Mouse (Mus musculus) adrenal gland, adult (tissue): ENCODE measurements around the gene H2-K1.
"Not testable (repeated sequence)": the region's sequence is repeated elsewhere in the genome, so short reads cannot be mapped to it uniquely, and the experiment has no call there.

ENCODE experiments used
- DNase-seq, 2 experiments: peaks; one replicate each; pipeline ENCODE4 v3.0.0; 2022 to 2023; ENCODE audit warnings: low spot score in 1 of 2; ENCODE audit not compliant: inconsistent age in 2 of 2

H2-K1 gene

GRCm38 (mm10) chr17:34027656-34028223 lies 27.6 kb upstream of the H2-K1 start, which contains the start of gene H2-Ke6:
H2-Ke6 (minus strand) TSS chr17:34028060.
- DNase-seq: peak; percentile 96 to 98

DNA sequence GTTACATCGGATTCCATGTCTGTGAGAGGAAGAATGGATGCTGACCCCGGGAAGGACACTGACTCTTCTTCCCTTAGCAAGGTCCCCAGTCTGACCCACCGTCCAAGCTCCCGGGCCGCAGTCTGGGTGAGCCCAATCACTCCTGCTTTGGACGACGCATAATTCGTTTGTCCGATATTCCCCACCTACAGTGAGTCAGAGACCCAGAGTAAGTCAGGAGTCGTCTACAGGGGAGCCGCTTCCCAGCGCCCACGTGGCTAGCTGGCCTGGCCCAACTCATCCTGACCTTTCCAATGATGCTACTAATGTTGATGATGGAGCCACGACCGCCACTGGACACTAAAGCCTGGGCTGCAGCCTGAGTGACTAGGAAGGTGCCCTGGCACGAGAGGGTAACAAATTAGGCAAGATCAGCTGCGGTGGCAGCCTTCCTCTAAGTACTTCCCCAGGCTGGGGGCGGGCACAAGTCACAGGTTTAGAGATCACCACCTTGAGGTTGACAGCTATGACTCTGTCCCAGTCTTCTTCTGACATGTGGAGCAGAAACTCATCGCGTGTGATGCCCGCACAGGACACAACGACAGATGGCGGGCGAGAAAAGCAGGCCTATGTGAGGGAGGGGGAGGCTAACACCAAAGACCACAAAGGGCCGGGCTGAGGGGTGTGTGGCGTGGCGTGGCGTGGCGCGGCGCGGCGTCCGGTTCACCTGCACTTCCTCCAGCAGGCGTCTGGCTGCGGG lies 26.9 kb upstream of the H2-K1 start:
- peak; percentile 81 to 89 for DNase-seq

DNA sequence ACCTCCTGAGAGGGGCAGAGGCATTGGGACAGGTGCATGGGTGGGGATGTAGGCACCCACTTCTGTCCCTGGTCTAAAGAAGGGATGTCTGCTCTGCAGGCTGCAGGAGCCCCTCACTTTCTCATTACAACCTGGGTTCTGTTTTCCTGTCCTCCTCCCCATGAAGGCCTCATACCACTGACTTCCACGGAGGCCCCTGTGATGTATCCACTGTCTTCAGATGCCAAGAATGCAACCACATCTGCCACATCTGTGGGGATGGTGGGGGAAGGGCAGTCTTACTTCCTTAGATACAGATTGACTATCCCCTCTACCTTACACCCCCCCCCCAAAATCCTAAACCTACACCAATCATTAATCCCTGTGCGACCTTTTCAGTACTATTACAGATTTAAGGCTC lies 26.1 kb upstream of the H2-K1 start:
- DNase-seq: peak in 1 of 2 experiments; percentile 37

GRCm38 (mm10) chr17:34025756-34026151 lies 25.6 kb upstream of the H2-K1 start:
- DNase-seq: peak in 1 of 2 experiments; percentile 59

- no peak for DNase-seq
Observed at GRCm38 (mm10) chr17:34024861-34025755, 25.0 kb upstream of the H2-K1 start.

DNA sequence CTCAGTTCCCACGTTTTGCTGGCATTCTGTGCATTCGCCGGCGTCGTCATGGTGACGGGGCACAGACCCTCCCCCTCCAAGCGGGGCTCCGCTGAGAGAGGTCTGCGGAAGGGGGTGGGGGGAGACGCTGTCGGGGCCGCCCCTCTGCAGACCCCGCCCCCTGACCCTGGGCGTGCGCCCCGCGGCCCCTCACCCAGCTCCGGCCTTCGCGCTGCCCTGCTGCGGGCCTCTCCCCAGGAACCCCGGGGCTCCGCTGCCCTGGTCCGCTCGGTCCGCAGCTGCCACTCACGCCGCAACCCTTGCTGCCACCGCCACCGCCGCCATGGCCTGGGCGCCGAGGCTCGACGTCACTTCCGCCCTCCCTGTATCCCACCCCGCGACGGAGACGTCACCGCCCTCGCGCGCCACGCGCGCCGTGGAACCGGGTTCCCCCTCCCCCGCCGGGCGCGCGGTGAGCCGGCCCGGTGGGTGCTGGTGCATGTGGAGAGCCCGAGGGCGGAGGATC lies 24.2 kb upstream of the H2-K1 start, which contains the start of gene Ring1:
Gene Ring1, minus strand, starts transcription at position 364 of the 505 bp plus-strand sequence.
- peak; percentile 91 to 97 for DNase-seq

- peak in 1 of 2 experiments; percentile 48 for DNase-seq
Observed at GRCm38 (mm10) chr17:34023678-34024077, 23.5 kb upstream of the H2-K1 start.

DNA sequence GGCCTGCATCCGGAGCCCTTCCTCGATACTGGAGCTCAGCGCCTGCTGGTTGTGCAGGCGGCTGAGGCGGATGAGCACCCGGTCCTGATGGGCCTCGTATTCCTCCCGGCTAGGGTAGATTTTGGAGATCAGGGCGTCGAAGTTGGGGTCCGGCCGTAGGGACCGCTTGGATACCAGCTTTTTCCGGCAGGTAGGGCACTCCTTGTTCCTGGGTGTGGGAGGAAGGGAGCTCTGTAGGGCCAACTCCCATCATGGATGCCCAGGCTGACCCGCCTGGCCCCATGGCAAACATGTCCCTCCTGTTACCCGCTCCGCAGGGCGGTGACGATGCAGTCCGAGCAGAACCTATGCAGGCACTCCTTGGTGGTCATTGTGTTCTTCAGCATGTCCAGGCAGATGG lies 22.8 kb upstream of the H2-K1 start:
- DNase-seq: peak; percentile 28 to 40

DNA sequence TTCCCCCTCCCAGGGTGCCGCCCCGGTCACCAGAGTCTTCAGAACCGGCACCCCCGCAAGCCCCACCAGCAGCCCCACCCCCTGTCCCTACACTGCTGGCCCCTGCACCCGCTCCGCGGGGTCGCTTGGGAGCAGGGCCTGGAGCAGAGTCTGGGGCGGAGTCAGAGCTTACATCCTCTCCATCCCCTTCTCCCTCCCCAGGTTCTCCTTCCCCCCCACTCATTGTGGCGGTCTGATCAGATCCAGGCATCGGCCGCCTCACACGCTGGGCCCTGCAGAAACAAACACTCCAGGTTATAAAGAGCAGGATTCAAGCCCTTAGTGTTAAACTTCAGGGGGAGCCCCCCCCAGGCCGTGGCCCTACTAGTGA lies 22.3 kb upstream of the H2-K1 start:
- peak in 1 of 2 experiments; percentile 27 for DNase-seq

DNA sequence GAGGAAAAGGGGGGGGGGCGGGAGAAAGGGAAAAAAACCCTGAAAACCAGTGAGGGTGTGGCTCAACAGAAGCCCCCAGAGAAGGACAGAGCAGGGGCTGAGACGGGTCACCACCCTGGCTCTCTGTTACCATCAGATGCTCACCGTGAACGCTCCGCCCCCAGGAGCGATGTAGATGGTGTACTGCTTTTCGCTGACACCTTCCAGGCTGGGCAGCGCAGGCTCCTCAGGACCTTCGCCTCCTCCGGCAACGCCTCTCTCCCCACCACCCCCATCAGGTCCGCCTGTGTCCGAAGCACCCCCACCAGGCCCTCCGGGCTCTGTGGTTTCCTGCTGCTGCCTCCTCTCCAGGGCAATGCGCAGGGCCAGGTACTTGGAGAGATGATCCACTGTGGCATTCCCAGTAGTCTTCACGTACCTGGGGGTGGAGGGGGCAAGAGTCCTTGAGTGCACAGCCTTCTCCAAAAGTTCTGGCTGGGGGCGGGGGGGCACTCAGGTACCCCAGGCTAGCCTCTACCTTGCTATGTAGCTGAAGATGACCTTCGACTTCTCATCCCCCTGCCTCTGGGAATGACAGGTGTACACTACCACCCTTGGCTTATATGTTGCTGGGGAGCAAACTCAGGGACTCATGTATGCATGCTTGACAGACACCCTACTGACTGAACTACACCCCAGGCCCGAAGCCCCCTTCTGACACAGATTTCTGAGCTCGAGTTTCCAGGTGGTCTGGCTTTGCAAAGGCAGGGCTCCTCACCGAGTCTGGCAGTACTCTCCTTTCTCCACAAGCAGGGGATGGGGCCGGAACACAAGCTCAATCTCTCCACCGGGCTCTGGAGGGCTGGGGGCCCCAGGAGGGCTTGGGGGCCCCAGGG lies 21.6 kb upstream of the H2-K1 start:
- DNase-seq: peak; percentile 27 to 31

DNA sequence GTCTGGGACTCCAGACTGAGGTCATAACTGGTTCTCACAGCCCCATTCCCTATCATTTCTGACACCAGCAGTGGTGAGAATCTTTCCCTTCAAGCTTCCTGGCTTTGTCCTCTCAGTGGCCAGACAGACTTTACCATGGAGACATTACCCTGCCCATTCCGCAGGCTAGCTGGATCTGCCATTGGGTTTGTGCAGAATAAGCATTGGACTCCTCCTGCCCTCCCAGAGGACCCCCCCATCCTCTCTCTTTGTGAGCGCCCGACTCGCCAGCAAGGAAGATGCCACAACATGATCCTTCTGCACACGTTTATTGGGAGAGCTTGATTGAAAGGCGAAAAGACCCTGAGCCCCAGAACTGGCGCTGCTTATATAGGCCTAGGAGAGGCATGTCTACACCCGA lies 13.3 kb upstream of the H2-K1 start:
- no peak for DNase-seq

- no peak for DNase-seq
Observed at GRCm38 (mm10) chr17:34010156-34010555, 10.0 kb upstream of the H2-K1 start.

- DNase-seq: no peak
Observed at GRCm38 (mm10) chr17:34006570-34006969, 6.4 kb upstream of the H2-K1 start.

- DNase-seq: peak; percentile 27 to 76
Observed at GRCm38 (mm10) chr17:34003426-34003825, 3.3 kb upstream of the H2-K1 start.

DNA sequence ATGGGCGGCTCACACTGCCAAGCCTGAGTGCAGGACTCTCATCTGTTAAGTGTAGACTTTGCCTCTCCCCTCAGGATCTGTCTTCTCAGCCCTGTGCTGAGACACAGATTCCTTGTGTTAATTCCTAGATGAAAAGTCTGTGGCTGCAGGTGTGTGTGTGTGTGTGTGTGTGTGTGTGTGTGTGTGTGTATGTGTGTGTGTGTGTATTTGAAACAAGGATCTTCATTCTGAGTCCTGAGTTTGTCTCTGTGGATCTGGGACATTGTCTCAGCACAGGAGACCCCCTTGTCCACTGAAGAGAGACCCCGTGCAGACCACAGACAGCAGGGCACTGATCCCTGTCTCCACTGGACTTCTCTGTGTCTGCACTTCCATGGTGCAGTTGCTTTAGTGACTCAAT lies 649 bp upstream of the H2-K1 start:
- not testable (repeated sequence) for DNase-seq

GRCm38 (mm10) chr17:33999341-34000149 lies 602 bp downstream of the H2-K1 start:
- DNase-seq: peak; percentile 45 to 75

GRCm38 (mm10) chr17:33998697-33999096 lies 1.4 kb downstream of the H2-K1 start:
- DNase-seq: not testable (repeated sequence)

DNA sequence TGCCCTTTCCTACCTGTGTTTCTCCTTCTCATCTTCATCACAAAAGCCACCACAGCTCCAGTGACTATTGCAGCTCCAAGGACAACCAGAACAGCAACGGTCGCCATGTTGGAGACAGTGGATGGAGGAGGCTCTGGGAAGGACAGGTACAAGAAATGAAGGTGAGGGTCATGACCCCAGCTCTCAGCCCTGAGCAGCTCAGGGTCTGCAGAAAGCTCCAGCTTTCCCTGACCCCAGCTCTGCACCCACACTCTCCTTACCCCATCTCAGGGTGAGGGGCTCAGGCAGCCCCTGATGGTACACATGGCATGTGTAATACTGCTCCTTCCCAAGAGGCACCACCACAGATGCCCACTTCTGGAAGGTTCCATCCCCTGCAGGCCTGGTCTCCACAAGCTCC lies 3.1 kb downstream of the H2-K1 start:
- DNase-seq: not testable (repeated sequence)

DNA sequence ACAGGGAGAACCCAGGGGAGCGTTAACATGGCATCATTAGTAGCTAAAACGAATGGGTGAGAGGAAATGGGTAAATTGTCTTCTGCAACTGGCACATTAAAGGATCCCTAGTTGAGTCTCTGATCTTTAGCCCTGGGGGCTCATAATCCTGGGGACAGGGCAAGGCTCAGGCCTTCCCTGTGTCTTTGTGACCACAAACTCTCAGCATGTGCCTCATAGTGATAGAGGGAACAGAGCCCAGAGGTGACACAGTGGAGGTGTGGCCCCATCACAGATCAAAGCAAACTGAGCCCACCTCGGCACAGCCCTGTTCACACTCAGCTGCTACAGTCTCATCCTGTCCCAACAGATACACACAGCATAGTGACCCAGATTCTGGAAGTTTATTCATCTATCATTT lies 4.5 kb downstream of the H2-K1 start:
- DNase-seq: no peak

DNA sequence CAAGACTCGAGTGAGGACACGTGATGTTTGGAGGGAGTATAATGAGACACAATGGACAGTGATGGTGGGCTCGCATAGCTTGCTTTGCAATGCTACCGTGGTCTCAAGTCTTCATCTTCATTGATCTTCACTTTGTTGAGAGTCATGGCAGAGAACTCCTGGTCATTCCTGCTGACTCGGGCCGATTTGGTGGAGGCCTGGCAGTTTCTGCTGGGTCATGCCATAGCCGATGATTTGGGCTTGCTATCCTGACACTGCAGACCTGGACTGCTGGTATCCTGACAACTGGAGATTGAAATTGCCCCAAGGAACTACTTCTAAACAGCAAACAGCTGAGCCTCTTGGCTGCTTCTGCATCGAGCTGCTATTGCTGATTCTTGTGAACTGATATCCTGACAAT lies 5.2 kb downstream of the H2-K1 start:
- no peak for DNase-seq
